Mouse (Mus musculus) T-helper 1 cell (primary cell): ENCODE results near the gene Hlx.

ENCODE experiments used
- in situ Hi-C: fragments of 300-600 bp; cut with MboI, MseI; formaldehyde crosslinking; loops from one replicate; pipeline ENCODE4 v1.15.1; 2025; ENCODE audit warnings: high pct_unique_total_duplicates

Gene Hlx

DNA sequence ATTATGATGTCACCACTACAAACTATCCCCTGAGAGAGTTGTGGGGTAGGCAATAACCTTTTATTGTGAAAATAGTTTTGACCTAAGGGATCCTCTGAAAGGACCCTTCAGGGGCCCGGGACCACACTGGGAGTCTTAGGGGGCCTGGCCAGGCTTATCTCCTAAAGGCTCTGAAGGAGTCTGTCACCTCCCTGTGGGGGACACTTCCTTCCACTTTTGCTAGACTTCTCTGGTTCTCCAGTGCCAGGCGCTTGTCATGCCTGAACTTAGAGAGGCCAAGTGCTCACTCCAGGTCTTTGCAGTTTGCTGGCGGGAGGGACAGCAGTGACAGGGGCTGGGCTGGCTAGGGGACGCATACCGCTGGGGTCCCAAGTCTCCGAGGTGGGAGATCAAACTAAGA, 16.3 kb downstream of the Hlx start:
- in situ Hi-C loops: no loop called here

DNA sequence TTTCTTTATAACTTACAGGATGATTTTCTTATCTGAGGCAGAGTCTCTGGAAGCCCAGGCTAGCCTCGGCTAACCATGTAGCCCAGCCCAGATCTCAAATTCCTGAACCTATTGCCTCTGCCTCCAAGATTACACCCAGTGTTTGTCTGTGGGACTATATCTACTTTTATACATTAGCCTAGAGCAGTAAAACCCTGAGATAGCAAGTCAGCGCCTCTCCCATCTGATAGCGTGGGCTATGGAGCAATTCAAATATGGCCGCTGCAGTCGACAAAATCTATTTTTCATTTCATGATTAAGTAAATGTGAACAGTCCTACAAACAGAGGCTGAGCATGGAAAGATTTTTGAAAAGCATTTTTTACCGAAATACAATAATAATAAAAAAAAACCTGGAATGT, 16.7 kb downstream of the Hlx start:
- in situ Hi-C loops: no loop called here

DNA sequence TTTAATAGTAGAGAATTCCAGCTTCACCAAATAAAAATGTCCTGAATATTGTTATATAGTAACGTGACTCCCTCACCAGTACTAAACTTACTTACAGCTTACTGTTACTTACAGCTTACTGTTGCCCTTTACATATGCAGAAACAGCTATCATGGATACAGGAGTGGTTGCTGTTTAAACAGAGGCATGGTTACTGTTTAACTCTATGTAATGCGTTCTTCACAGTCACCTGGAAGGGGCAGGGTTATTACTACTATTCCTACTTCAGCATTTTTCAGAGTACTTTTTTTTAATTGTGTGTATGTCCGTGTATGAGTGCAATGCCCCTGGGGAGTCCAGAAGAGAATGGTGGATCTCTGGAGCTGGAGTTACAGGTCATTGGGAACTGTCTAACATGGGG, 17.9 kb downstream of the Hlx start:
- in situ Hi-C loops: no loop called here

DNA sequence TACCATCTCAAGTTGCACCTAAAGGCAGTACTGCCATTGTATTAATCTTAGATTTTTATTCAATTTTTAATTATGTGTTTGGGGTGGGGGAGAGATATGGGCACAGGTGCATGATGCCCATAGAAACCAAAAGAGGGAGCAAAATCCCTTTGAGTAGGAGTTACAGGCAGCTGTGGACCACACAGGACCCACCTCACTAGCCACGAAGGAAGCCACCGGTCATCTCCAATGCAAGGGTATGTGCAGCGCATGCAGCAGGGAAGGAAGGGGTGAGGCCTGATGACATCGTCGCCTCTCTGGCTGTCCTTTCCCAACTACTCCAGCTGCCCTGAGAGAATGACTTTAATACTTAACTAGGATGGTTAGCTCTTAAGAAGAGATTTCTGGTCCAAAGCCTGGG, 18.7 kb downstream of the Hlx start:
- in situ Hi-C loops: no loop called here

DNA sequence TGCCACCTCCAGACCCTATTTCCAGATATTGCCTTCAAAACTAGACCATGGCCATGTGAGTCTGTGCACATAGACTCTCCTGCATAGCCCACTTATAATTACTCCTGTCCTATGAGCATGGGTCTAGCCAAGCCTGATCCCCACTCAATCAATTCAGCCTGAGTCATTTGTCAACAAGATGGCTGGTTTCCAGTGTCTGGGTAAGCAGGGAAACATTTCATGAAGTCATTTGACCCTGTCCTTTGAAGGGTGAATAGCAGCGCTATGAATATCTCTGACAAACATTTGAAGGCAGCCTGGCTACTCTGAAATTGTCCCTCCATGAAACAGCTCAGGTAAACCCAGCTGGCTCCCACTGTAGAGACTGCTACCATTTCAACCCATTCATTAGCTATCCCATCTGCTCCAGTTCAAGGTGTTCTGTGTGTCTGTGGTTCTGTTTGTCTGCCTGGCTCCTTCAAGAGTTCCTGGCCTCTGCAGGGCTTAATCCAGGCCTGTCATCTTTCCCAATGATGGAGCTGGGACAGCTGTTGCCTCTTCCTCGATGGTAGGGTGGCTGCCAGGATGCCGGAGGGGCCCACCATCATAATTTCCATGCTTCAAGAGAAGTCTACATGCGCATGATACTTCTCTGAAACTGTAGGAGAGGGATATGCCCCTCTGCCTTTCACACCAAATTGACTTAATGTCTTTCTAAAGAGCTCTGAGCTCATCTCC, 24.7 kb downstream of the Hlx start:
- in situ Hi-C loops: no loop called here

DNA sequence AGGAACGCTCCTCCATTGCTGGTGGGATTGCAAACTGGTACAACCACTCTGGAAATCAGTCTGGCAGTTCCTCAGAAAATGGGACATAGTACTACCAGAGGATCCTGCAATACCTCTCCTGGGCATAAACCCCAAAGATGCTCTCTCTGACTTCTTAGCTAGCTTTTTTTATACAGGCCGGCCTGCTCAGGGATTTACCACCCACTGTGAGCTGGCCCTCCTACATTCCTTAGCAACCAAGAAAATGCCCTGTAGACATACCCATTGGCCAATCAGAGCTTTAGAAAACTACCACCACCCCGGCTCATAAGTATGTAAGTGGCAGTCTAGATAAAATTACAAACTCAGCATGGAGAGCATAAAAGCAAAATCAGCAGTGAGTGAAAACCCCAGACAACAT, 27.5 kb downstream of the Hlx start:
- in situ Hi-C loops: no loop called here

DNA sequence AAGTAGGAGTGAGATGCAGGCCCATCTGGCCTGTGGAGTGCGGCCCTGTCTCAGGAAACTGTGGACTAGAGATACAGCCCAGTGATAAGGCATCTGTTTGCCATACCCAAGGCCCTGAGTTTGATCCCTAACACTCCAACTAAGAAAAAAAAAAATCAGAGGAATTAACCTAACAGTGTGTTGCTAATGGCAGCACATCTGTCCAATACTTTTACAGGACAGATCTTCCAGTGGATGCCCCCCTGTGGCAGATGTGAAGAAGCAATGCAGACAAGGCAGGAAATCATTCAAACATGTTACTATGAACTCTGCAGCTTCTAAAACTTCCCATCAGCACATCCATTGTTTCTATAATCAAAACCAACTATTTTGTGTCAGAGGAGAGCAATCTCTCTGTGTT, 33.1 kb downstream of the Hlx start:
- in situ Hi-C loops: no loop called here

DNA sequence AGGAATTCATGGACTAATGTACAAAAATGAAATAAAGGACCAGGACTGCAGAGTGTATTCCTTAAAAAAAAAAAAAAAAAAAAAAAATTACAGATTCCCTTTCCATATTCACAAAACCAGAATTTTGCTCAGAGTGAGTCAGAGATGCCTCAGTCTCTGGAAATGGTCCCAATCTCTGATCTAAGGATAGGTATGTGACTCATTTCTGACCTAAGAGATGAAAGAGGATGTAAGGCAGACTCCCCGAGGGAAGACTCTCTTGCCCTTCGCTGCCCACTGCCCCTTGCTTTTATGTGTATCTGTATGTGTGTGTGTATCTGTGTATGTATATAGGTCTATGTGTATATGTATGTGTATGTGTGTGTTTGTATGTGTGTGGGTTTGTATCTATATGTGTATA, 37.0 kb downstream of the Hlx start:
- in situ Hi-C loops: no loop called here

DNA sequence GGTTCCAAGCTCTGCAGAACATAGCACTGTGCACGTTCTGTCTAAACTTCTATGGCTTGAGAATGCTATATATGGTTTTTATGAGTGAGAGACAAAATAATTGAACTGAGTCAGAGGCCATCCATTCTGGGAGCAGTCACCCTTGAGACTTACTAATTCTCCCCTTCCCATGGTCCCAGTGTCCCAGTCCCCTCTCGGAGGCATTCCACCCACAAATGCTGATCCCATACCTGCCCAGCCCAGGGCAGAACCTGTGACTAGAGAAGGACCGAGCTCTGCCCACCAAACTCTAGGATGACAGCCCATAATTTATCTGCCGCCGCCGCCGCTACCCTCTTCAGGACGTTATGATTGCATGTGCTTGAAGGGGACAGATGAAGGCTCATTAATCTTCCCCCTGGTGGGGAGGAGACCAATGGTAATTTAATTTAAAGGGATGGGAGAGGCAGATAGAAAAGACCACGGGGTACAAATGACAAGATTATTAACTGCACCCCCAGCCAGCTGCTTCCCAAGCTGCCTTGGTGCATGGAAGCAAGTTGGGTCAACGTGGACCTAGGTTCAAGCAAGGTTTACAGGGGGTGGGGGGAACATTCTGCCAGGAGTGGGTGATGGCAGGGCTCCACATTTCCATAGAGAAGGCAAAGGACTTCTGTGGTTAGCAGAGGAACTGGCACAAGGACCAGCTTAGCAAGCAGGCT, 40.1 kb downstream of the Hlx start:
- in situ Hi-C loops: no loop called here

DNA sequence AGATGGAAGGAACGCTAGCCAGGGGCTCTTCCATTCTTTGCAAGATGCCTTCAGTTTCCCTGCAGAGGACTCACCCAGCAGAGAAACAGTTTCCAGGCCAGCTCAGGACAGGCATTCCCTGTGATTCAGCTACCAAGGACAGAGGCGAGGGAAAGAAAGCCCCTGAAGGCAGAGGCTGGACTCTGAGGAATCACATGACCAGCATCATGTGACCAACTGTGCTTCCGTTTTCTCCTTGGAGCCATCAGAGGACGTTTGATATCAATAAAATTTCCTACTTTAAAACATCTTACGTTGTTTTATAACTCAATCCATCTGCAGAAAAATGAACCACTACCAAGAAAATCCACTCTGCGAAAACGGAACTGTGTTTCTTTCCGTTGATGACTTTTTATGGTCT, 41.2 kb downstream of the Hlx start:
- in situ Hi-C loops: no loop called here

DNA sequence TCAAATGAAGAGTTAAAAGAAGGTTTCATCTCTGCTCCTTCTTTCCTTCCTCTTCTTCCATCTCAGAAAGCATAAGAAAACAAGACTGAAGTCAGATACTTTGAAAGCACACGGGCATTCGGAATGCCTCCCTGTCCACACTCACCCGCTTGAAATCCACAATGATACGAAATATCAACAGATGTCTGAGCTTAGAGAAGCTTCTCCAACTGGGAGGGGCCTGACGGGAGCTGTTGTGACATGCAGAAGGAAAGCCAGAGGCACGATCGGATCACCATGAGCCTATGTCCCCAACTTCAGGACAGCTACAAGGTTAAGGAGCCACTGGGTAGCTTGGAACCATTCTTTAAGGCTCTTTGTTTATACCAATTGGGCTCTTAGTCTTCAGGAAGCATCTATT, 44.4 kb downstream of the Hlx start:
- in situ Hi-C loops: no loop called here

DNA sequence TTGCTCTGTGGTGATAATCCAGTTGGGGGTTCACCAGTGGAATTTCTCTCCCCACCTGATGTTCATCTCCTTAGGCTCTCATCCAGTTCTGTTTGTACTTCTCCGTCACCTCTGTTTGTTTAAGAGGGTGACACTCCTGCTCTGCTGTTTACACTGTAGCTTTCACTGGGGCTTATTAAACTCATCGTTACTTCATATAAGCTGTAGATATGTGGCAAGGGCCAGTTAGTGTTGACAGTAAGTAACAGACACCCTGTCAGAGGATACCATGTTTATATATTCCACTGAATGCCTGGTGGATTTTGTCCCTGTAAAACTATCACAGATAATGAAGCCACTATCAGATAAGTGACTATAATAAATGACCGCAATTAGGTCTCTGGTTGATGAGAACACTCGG, 44.9 kb downstream of the Hlx start:
- in situ Hi-C loops: no loop called here

DNA sequence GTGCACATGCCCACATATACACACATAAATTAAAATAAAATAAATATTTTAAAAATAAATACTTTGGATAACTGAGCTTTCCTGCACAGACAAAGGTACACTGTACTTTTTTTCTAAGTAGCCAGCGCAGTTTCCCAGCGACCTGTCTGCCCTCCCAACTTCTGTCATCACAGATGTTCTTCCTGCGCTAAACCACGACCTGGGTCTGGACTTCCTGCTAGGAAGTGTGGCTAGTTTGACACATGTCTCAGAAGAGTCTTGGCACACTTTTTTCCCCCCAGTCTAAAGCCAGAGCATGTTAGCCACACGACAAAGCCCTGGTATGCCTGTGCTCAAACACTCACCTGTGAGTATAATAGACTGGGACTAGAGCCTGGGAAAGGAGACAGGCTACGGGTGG, 48.9 kb downstream of the Hlx start:
- in situ Hi-C loops: no loop called here

DNA sequence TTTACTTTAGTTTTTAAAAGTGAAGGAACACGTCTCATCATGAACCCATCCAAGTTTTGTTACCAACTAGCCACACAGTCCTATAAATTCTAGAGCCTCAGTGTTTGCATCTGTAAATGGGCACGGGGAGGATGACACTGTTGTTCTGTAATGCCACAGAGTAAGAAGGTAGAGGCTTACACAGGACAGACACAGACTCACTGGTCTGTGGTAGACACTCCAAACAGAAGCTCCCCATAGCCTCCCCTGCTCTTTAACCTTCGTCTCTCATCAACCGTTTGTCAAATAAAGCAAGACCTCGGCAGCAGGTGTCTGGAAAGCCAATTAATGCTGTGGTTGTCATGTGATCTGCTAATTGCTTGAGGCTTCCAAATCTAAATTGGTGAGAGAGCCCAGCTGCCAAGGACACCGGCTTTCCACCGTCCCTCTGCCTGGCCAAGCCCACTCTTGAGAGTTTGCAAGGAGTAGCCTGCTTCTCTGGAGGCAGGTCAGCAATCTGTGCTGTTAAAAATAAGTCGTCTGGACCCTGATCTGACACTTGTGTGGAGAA, 52.9 kb downstream of the Hlx start:
- in situ Hi-C loops: no loop called here

DNA sequence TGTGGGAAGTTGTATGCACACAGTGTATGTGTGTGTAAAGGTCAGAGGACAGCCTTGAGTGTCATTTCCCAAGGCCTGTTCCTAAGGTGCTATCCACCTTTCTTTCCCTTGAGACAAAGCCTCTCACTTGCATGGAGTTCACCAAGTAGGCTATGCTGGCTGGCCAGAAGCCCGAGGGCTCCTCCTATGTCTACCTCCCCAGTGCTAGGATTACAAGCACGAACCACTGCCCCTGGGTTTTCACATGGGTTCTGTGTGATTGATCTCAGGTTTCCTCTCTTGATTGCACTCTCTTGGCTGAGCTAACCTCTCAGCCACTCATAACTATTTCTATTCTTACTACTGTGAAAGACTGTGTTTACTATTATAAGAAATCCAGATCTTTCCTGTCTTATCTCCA, 54.8 kb downstream of the Hlx start:
- in situ Hi-C loops: no loop called here
